Mouse (Mus musculus) adrenal gland, adult 8-10 months (tissue): ENCODE measurements around the gene Xkr8. TPM values are rescaled to one million over a fixed set of nuclear protein-coding genes. Genes with fewer than 3 reads are reported as not detected.
"Not testable (repeated sequence)": the region's sequence is repeated elsewhere in the genome, so short reads cannot be mapped to it uniquely, and the experiment has no call there.

ENCODE experiments used
- DNase-seq: peaks from one replicate; pipeline ENCODE4 v3.0.0; 2022
- total RNA-seq, 4 experiments: library from RNA; stranded (reverse); gene quantifications; 2 replicates each; pipeline ENCODE4 v1.2.4; 2022

The Xkr8 gene
- 1 to 10 TPM; 5.9 to 7.3 (median 6.6) TPM for total RNA-seq

DNA sequence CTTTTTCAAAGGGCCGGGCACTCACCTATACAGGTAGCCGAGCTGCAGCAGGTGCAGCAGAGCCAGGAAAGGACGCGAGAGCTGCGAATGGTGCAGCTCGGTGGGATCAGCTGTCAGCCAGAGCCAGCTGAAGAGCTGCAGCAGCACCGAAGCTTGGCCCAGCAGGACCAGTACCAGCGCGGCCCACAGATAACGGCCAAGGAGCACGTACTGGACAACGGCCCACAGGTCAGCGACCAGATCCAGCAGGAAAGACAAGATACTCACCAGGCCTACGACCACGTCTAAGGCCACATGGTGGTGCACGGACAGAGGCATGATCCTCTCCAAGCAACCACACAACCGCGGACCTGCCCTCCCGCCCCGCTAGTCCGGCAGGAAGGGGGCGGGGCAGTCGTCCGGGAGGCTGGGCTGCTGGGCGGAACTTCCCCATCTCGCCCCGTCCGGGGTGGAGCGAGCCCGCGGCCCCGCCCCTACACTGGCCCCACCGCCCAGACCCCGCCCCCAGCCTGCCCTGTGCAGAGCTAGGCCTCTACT is at the start of gene Xkr8:
Gene Xkr8 (minus strand): TSS at position 399 of the 537 bp plus-strand sequence.
- DNase-seq, result peak; percentile 86

DNA sequence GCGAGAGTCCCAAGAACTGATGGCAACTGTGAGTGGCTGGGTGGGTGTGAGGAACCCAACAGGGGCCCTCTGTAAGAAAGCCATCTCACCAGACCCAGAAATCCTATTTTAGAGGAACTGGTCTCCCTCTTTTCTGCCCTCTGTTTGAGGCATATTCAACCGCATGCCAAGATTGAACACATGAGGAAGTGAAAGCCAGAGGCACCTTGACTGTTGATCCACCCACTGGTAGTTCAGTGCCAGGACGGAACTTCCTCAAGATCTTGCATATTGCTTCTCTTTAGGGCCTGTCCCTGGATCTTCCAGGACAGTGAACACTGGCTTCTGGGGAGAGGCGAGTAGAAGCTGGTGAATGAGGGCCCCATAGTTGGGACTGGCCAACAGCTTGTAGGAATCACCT is 47.9 kb upstream of the Xkr8 start:
- DNase-seq, result no peak

DNA sequence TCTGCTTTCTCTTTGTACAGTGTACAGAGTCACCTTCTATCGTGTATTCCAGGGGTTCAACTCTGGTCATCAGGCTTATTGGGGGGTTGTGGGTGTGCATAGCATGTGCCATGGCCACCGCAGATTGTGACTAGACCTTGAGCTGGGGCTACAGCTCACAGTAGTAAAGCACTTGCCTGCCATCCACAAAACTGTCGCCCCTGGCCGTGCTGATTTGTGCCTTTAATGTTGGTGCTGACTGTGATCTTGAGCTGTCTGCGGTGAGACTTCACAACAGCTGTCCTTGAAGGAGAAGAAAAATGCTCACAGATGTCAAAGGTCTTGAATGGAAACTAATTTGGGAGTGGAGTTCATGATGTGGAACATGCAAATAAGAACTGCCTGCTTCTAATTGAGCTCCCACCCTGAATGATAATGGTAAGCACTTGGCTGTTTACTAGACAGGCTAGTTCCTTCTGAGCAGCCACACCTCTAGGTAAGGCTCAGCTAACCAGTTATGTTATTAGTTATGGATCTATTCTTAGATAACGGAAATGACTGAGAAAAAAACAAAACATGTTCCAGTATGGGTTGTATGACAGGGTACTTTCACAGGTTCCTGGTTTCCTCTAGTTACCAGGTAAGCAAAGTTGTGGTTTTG is 46.3 kb upstream of the Xkr8 start:
- no peak for DNase-seq

DNA sequence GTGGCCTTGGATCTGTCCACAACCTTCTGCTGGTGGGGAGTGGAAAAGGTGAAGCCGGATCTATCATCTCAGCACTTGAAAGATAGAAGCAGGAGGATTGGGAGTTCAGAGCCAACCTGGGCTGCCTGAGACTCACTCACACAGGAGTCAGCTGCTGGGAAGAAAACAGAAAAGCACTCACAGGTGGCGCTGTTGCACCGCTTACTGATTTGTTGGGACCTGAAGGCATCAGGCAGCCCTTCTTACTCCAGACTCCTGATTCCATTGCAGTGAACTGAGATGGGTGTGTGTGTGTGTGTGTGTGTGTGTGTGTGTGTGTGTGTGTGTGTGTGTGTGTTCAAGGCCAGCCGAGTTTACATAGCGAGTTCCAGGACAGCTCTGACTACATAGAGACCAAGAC is 44.4 kb upstream of the Xkr8 start:
- peak; percentile 35 for DNase-seq

DNA sequence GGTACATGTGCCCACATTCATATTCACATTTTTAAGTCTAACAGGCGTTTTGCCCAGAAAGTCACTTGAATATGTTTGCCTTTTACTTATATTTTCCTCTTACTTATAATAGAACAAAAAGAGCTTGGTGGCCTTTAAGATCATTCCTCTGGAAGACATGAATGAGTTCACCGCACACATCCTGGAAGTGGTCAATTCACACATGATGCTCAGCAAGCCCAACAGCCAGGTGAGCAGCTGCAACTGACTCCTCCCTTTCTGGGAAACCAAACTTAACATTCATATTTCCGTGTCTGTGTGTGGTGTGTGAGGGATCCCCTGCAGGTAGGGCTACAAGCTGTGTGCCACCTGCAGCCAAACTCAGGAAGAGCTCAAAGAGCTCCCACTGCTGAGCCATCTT is 42.6 kb upstream of the Xkr8 start:
- DNase-seq, result no peak

DNA sequence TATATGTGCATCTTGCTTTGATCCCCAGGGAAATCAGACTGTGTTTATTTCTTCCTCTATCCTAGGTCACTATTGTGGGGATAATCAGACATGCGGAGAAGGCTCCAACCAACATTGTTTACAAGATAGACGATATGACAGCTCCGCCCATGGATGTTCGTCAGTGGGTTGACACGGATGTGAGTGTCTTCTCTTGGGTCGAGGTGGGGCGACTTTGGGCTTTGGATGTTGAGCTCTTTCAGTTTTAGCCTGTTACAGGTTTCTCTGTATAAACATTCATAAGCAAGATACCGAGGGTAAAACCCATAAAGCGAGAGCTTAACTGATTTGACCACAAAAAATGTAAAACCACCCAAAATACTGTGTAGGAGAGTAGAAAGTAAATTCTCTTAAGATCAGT is 39.4 kb upstream of the Xkr8 start:
- DNase-seq, result no peak

DNA sequence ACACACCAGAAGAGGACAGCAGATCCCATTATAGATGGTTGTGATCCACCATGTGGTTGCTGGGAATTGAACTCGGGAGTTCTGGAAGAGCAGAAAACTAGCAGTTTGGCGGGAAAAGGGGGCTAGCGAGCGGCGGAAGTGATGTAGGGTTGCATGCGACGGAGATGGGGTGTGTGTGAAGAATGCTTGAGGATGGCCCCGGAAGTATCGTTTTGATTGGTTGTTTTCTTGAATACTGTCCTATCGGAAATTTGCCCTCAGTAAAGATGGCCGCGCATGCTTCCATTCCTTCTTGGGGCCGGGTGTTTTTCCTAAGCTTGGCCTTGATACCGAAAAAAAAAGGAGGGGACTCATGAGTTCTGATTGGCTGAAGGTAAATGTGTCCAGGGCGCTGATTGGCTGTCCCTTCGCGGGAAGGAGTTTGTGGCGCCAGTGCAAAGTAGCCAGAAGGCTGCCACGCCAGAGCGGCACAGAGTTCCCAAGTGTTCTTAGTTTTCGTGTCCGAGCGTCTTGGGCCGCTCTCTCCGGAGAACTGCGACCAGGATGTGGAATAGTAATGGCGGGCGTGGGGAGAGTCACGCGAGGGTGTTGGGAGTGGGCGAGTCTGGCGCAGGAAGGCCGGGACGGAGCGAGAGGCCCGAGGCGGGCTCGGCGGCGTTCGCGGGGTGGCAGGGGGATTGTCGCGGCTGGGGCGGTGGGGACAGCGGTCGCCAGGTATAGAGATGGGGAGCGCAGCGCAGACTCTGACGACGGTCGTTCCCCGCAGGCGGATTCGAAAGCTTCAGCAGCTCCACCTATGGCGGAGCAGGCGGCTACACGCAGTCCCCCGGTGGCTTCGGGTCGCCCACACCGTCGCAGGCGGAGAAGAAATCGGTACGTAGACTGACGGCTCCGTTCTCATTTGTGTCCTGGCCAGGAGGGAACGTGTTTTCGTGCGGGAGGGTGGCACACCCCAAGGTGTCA is 35.8 kb upstream of the Xkr8 start, which contains the start of gene Rpa2:
Gene Rpa2 (plus strand): TSS at position 419 of the 963 bp plus-strand sequence.
- DNase-seq, result peak; percentile 98

DNA sequence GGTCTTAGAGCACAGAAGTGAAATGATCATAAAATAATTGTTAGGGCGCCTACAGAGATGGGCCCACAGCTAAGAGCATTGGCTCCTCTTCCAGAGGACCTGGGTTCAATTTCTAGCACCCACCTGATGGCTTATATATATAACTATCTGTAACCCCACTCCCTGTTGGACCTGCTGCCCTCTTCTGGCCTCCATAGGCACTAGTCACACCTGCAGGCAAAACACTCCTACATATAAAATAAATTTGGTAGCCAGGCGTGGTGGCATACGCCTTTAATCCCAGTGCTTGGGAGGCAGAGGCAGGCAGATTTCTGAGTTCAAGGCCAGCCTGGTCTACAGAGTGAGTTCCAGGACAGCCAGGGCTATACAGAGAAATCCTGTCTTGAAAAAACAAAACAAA is 30.8 kb upstream of the Xkr8 start:
- not testable (repeated sequence) for DNase-seq

DNA sequence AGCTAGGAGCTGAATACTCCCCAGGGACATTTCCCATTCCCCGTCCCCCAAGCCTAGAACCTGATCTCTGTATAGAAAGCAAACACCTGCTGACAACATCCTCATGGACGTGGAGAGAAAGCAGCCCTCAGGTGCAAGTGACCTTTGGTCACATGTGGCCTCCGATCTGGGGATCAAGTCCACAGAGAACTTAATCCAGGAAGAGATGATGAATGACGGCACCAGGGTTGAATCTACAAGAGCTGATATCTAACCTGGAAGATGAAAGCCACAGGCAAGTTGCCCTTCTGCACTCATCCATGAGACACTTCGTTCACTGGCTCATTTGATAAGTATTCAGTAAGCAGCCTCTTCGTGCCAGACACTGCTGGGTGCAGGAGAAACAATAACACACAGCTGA is 30.3 kb upstream of the Xkr8 start:
- DNase-seq, result no peak

DNA sequence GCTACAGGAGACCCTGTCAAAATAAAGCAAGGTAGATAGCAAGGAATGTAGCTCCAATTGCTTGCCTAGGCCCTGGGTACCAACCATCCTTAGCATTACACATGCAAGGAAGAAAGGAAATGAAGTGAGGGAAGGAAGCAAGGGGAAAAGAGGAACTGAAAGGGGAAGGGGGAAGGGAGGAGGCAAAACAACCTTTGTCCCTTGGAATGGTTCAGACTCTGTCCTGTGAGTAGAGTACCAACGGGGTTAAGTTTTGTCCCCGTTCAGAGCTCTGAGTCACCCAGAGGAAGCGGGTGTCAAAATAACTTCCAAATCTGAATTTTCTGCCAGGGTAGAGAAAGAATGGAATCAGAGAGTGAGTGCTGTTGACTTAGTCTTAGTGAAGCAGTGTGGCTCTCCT is 27.9 kb upstream of the Xkr8 start:
- no peak for DNase-seq

DNA sequence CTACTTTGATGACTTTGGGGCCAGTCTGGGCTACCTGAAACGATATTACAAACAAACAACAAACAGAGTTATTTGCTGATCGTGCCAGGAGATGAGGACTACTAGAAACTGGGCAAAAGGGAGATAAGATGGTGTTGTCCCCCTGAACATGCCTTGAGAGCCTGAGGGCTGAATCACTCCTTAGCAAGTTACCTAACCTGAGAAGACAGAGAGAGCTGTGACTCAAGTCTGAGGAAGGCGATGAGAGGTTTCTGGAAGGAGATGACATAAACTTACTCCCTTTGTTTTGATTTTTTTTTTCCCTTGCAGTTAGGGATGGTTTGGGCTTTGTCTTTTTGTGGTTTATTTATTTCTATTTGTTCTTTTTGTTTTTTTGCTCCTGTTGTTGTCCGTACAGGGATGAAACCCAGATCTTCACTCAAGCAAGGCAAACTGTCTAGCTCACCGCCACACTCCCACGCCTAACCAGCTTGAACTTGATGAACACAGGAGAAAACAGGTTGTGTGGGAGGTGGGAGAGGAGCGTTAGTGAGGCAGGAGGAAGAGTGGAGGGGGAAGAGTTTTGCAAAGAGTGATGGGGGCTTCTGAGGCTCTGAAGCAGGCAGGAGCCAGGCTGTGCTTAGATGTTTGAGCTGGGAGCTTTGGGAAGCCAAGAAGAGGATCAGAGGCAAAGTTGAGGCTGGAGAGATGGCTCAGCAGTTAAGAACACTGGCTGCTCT is 25.4 kb upstream of the Xkr8 start:
- no peak for DNase-seq

DNA sequence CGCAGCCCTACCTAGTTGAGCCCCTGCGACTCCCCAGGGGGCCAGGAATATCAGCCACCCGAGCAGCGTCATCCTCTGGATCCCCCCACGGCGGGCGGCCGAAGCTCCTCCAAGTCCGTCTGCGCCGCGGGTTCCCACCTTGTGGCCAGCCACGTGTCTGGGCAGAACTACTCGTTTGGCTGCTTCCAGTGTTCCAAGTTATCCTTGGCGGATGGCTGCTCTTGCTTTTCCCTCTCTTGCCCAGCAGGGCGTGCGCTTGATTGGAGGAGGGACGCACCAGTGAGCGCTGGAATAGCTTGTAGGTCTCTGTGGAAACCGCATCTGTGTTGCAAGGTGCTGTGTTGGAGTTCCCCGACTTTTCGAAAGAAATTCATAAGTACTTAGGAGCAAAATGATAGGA is 24.6 kb upstream of the Xkr8 start, which contains the start of gene Smpdl3b:
Gene Smpdl3b (minus strand): TSS at position 279 of the 400 bp plus-strand sequence.
- peak; percentile 77 for DNase-seq

DNA sequence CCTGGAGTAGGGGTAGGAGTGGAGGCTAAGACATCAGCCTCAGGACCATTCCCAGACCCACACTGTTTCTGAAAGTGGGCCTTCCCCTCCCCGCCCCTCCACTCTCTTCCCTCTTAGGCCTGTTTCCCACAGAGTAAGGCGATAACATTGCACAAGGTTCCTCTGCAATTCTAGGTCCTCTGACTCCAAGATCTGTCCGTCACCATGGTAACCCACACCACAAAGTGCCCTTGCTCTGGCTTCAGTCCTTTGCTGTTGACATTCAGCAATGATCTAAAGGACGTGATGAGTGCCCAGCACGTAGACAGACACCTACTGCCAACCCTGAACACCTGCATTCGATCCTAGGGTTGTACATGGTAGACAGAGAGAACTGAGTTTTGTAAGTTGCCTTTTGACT is 20.6 kb upstream of the Xkr8 start:
- DNase-seq, result no peak

DNA sequence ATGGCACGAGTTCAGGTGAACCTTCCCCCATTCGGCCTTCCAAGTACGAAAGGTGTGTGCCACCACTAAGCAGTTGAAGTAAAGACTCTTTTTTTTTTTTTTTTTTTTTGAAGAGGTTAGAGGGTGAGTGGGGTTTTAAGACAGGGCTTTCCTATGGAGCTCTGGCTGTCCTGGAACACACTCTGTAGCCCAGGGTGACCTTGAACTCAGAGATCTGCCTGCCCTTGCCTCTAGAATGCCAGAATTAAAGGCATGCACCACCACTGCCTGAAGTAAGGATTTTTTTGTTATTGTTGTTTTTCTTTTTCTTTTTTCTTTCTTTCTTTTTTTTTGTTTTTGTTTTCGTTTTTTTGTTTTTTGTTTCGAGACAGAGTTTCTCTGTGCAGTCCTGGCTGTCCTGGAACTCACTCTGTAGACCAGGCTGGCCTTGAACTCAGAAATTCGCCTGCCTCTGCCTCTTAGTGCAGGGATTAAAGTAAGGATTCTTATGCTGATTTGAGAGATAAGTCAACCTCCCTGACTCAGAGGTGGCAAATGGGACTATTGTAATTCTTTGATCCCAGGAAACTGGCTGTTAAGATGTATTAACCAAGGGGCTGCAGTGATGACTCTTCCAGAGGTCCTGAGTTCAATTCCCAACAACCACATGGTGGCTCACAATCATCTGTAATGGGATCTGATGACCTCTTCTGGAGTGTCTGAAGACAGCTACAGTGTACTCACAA is 17.1 kb upstream of the Xkr8 start:
- DNase-seq, result no peak

DNA sequence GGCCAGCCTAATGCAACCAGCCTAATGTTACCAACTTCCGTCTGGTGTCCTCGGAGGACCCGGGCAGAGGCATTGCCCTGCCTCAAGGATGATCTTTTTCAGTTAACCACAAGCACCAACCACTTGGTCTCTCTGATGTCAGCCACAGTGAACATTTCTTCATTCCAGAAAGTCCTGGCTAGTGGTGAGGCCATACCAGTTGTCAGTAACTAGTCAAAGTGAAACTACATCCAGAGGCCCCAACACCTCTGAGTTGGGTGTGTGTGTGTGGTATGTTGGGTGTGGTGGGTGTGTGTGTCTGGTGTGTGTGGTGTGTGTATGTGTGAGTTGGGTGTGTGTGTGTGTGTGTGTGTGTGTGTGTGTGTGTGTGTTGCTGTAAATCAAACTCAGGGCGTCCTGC is 16.4 kb upstream of the Xkr8 start:
- DNase-seq, result no peak

DNA sequence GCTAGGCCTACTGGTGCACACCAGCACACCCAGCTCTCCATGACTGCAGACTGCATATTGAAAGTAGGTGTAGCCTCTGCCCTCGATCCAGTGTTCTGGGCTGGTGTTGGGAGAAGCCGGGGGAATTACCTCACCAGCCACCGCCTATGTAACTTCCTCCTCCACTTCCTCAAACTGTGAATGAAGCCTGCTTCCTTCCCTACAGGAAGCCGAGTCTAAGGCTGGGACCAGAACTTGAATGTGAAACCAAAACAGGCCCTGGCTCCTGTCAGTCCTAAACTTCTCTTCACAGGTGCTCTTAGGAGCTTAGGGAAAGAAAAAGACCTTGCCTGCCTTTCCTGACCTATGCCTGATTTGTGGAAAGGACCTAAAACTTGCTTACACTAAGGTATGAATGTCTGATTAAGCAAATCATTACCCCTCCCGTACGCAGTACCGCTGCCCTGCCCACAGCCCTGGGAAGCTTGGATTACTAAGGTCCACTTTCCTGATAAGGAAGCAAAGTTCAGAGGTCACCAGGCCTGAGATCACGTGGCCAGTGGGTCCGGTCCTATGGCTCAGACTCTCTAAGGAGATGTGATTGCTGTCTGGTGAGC is 15.4 kb upstream of the Xkr8 start:
- peak; percentile 17 for DNase-seq

DNA sequence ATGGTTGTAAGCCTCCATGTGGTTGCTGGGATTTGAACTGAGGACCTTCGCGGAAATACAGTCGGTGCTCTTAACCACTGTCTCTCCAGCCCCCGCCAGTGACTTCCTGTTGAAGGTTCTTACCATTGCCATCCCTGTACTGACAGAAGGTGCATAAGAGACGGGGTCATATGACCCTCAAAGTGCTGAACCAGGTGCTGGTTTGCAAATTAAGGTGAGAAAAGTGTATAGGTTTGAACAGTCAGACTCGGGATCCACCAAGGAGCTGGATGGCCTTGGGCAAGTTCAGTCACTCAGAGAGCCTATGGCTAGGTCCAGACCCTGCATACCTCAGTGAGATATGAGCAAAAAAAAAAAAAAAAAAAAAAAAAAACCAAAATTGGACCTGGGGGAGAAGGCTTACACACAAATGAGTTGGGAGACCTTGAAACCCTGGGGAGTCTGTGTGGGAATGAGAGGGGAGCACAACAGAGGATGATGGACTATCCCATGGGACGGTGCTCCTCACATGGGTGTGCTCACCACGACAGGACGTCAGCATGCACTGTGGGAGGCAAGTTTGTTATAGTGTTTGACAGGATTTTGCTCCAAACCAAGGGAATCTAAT is 14.7 kb upstream of the Xkr8 start:
- no peak for DNase-seq

DNA sequence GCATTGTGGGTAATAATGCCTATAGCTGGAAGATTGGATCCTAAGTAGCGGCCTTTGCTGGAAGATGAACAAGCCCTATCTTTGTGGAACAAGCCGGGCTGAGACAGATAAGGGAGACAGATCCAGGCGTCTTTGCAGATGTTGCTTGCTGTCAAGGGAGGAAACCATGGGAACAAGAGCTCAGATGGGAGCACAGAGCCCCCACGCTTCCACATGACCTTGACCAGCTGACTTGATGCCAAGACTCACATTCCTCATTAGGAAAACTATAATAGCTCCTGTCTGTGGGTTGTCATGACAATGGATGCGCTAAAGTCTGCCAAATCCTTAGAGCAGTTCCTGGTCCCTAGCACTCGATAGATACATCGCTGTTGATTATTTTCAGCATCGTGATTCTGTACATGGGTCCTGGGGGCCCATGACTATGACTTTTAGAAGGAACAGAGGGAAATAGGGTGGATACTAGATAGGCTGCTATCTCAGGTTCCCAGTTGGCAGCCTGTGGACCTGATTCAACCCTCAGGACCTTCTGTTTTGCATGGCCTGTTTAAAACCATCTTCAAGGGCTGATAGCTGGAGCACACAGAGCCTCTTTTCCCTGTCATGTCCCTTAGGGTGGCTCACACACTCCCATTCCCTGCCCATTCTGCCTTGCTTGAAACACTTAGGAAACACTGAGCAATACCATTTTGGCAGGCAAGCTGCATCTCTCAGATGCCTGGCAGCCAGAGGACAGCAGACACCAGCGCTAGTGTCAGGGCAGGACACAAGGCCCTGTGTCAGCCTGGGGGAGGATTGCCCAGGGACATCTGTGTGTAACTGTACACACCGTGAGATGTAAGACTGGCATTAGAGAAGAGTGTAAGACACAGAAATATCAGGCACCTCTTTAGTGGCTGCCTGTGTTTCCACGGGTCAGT is 11.9 kb upstream of the Xkr8 start:
- peak; percentile 19 for DNase-seq

DNA sequence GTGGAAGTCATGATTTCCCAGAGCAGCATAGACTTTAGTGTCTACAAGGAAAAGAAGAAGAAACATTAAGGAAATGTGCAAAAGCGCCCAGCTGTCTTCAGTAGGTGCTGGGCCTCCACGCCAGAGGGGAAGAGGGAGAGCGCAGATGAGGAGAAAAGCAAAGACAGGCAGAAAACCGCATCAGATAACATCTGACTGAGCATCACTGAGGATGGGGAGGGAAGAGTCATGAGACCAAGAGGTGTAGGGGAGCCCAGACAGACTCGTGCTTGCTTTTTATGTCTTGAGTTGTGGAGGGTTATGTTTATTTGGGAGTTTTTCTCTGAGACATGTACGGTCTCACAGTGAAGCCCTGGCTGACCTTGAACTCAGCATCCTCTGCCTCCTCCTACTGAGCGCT is 9.1 kb upstream of the Xkr8 start:
- no peak for DNase-seq

DNA sequence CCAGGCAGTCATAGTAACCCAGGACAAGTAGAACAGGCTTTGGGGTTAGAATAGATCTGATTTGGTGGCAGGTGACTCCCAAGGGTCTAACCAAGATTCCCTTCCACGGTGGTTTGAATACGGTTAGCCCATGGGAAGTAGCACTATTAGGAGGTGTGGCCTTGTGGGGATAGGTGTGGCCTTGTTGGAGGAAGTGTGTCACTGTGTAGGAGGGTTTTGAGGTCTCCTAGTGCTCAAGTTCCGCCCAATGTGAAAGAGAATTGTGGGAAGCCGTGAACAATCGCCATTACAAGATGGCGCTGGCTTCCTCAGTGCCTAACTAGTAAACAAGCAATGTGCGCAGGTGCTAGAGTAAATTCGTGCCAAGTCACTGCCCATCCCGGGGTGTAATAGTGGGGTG is 4.8 kb upstream of the Xkr8 start:
- not testable (repeated sequence) for DNase-seq
